Mouse (Mus musculus) CH12.LX (cell line): ENCODE results near the gene Numb. TPM values are rescaled to one million over a fixed set of nuclear protein-coding genes. Genes with fewer than 3 reads are reported as not detected.

Source experiments
- DNase-seq: peaks from one replicate; pipeline ENCODE4 v3.0.0-alpha.2; 2013; ENCODE audit errors: extremely low read depth
- H3K27ac ChIP-seq: 2 replicates; pipeline ENCODE4 v1.5.1; 2012; ENCODE audit warnings: low read depth, mild to moderate bottlenecking, control low read depth, moderate library complexity; ENCODE audit not compliant: insufficient read depth
- H3K27me3 ChIP-seq: replicated peaks from 2 replicates; pipeline ENCODE3; 2012; ENCODE audit warnings: inconsistent platforms
- H3K36me3 ChIP-seq, 2 experiments: replicated peaks in 1 of 2; 2 replicates each; pipeline versions ENCODE3 to v1.6.1; 2012; ENCODE audit warnings: inconsistent platforms in 1 of 2, low read length in 1 of 2, mild to moderate bottlenecking in 1 of 2, mixed read lengths in 1 of 2, moderate library complexity in 1 of 2; ENCODE audit not compliant: control insufficient read depth in 1 of 2, insufficient read depth in 1 of 2
- H3K4me1 ChIP-seq, 2 experiments: 2 replicates each; pipeline ENCODE4 v1.6.1; 2012; ENCODE audit warnings: inconsistent platforms in 1 of 2, moderate library complexity in 1 of 2; ENCODE audit not compliant: insufficient read depth in 2 of 2, control insufficient read depth in 1 of 2
- H3K4me2 ChIP-seq: 2 replicates; pipeline ENCODE4 v1.6.1; 2012; ENCODE audit warnings: low read depth, mild to moderate bottlenecking, control low read depth; ENCODE audit not compliant: poor library complexity, insufficient read depth, severe bottlenecking
- H3K4me3 ChIP-seq, 3 experiments: fragments of 150-350 bp in 1 of 3; sonication (generic) in 1 of 3; replicated peaks in 1 of 3; 2 replicates each; pipeline versions ENCODE3 to v1.5.1; 2011 to 2012; ENCODE audit warnings: low read depth in 2 of 3, low read length in 2 of 3, mild to moderate bottlenecking in 2 of 3, moderate library complexity in 2 of 3, control low read depth in 1 of 3, improper control_type of control experiment in 1 of 3, inconsistent platforms in 1 of 3, mixed read lengths in 1 of 3; ENCODE audit not compliant: poor library complexity in 1 of 3
- H3K79me2 ChIP-seq: replicated peaks from 2 replicates; pipeline ENCODE4 v1.6.1; 2012; ENCODE audit warnings: mild to moderate bottlenecking, moderate library complexity; ENCODE audit not compliant: control insufficient read depth, poor library complexity, insufficient read depth, severe bottlenecking; ENCODE audit errors: extremely low read depth
- H3K9ac ChIP-seq: 2 replicates; pipeline ENCODE4 v1.6.1; 2012; ENCODE audit warnings: low read depth, mild to moderate bottlenecking, control low read depth, moderate library complexity; ENCODE audit not compliant: insufficient read depth
- H3K9me3 ChIP-seq: replicated peaks from 2 replicates; pipeline ENCODE3; 2012; ENCODE audit warnings: low read length, inconsistent platforms, mixed read lengths
- CHD1 ChIP-seq: IDR thresholded peaks from 2 replicates; pipeline ENCODE4 v1.6.1; 2012; ENCODE audit warnings: low read depth, low read length, improper control_type of control experiment, inconsistent platforms
- CHD2 ChIP-seq: IDR thresholded peaks from 2 replicates; pipeline ENCODE4 v1.6.1; 2011; ENCODE audit warnings: low read length, improper control_type of control experiment
- E2F4 ChIP-seq: IDR thresholded peaks from 2 replicates; pipeline ENCODE4 v1.6.1; 2011; ENCODE audit warnings: low read depth, low read length, improper control_type of control experiment; ENCODE audit not compliant: insufficient replicate concordance
- EP300 ChIP-seq: IDR thresholded peaks from 2 replicates; pipeline ENCODE4 v1.6.1; 2011; ENCODE audit warnings: low read length, improper control_type of control experiment
- ETS1 ChIP-seq: conservative IDR thresholded peaks from 2 replicates; pipeline ENCODE4 v1.6.1; 2012; ENCODE audit warnings: low read depth, mild to moderate bottlenecking, inconsistent platforms, low read length, improper control_type of control experiment, moderate library complexity
- GABPA ChIP-seq: IDR thresholded peaks from 2 replicates; pipeline ENCODE4 v1.6.1; 2012; ENCODE audit warnings: low read depth, low read length, improper control_type of control experiment, inconsistent platforms; ENCODE audit not compliant: insufficient replicate concordance
- IRF4 ChIP-seq: IDR thresholded peaks from 2 replicates; pipeline ENCODE4 v1.6.1; 2014; ENCODE audit warnings: low read depth, mild to moderate bottlenecking, inconsistent platforms, low read length, improper control_type of control experiment
- JUND ChIP-seq: conservative IDR thresholded peaks from 2 replicates; pipeline ENCODE4 v1.6.1; 2011; ENCODE audit warnings: low read depth, low read length, improper control_type of control experiment
- KAT2A ChIP-seq: IDR thresholded peaks from 2 replicates; pipeline ENCODE4 v1.6.1; 2012; ENCODE audit warnings: low read length, improper control_type of control experiment, inconsistent platforms; ENCODE audit not compliant: insufficient replicate concordance
- MAFK ChIP-seq: IDR thresholded peaks from 2 replicates; pipeline ENCODE4 v1.6.1; 2011; ENCODE audit warnings: low read length, improper control_type of control experiment; ENCODE audit not compliant: insufficient replicate concordance
- MAZ ChIP-seq: IDR thresholded peaks from 2 replicates; pipeline ENCODE4 v1.6.1; 2012; ENCODE audit warnings: low read depth, mild to moderate bottlenecking, inconsistent platforms, low read length, improper control_type of control experiment, moderate library complexity
- MEF2A ChIP-seq: IDR thresholded peaks from 2 replicates; pipeline ENCODE4 v1.6.1; 2014; ENCODE audit warnings: low read depth, mild to moderate bottlenecking, inconsistent platforms, low read length, improper control_type of control experiment, borderline replicate concordance
- MXI1 ChIP-seq: IDR thresholded peaks from 2 replicates; pipeline ENCODE4 v1.6.1; 2011; ENCODE audit warnings: mild to moderate bottlenecking, low read depth, low read length, improper control_type of control experiment
- MYC ChIP-seq: IDR thresholded peaks from 2 replicates; pipeline ENCODE4 v1.6.1; 2011; ENCODE audit warnings: low read depth, mild to moderate bottlenecking, improper control_type of control experiment, low read length
- NELFE ChIP-seq: IDR thresholded peaks from 2 replicates; pipeline ENCODE4 v1.6.1; 2011; ENCODE audit warnings: low read depth, low read length, improper control_type of control experiment
- NRF1 ChIP-seq: IDR thresholded peaks from 2 replicates; pipeline ENCODE4 v1.6.1; 2014; ENCODE audit warnings: low read depth, mild to moderate bottlenecking, inconsistent platforms, low read length, improper control_type of control experiment, moderate library complexity
- PAX5 ChIP-seq: IDR thresholded peaks from 2 replicates; pipeline ENCODE4 v1.6.1; 2012; ENCODE audit warnings: low read length, inconsistent platforms, mixed read lengths
- POLR2A ChIP-seq: IDR thresholded peaks from 2 replicates; pipeline ENCODE4 v1.6.1; 2011; ENCODE audit warnings: low read depth, mild to moderate bottlenecking, improper control_type of control experiment, low read length
- RAD21 ChIP-seq: IDR thresholded peaks from 2 replicates; pipeline ENCODE4 v1.6.1; 2011; ENCODE audit warnings: low read depth, mild to moderate bottlenecking, low read length, improper control_type of control experiment, moderate library complexity
- RCOR1 ChIP-seq: conservative IDR thresholded peaks from 2 replicates; pipeline ENCODE4 v1.6.1; 2012; ENCODE audit warnings: low read depth, mild to moderate bottlenecking, inconsistent platforms, low read length, improper control_type of control experiment
- SIN3A ChIP-seq: IDR thresholded peaks from 2 replicates; pipeline ENCODE4 v1.6.1; 2012; ENCODE audit warnings: low read length, improper control_type of control experiment, inconsistent platforms
- SMC3 ChIP-seq: IDR thresholded peaks from 2 replicates; pipeline ENCODE4 v1.6.1; 2011; ENCODE audit warnings: low read depth, low read length, improper control_type of control experiment
- UBTF ChIP-seq: IDR thresholded peaks from 2 replicates; pipeline ENCODE4 v1.6.1; 2012; ENCODE audit warnings: low read depth, mild to moderate bottlenecking, inconsistent platforms, low read length, improper control_type of control experiment, moderate library complexity
- USF2 ChIP-seq: conservative IDR thresholded peaks from 2 replicates; pipeline ENCODE4 v1.6.1; 2011; ENCODE audit warnings: low read depth, low read length, improper control_type of control experiment
- ZKSCAN1 ChIP-seq: IDR thresholded peaks from 2 replicates; pipeline ENCODE4 v1.6.1; 2012; ENCODE audit warnings: low read depth, inconsistent platforms, low read length, improper control_type of control experiment, borderline replicate concordance
- dilution Hi-C: fragments of 300-500 bp; cut with MboI; formaldehyde crosslinking; loops from 2 replicates; pipeline ENCODE4 v1.14.3; 2020; ENCODE audit warnings: low sequenced_read_pairs; ENCODE audit not compliant: extremely low pct_unique_long_range_greater_than_20kb, extremely low pct_ligation_motif_present
- in situ Hi-C: fragments of 300-500 bp; cut with MboI; formaldehyde crosslinking; loops from 3 replicates; pipeline ENCODE4 v1.14.3; 2019; ENCODE audit warnings: low sequenced_read_pairs, low pct_ligation_motif_present, low pct_unique_long_range_greater_than_20kb, mixed read lengths
- polyA plus RNA-seq: library from polyadenylated mRNA; unstranded; fragments of >175 nt; gene quantifications from 2 replicates; pipeline ENCODE4 v1.2.1, GENCODE M21; 2012; ENCODE audit warnings: low read depth; ENCODE audit not compliant: insufficient read length
- total RNA-seq, 2 experiments: library from RNA; depleted of rRNA; stranded (reverse); fragments of 300-350 nt in 1 of 2; fragments of >200 nt in 1 of 2; gene quantifications; 2 replicates each; pipeline ENCODE4 v1.2.3; 2012 to 2014

Numb gene
- total and polyA plus RNA-seq, 3 experiments = 5.3 to 6.9 (median 5.7) TPM

- Histone ChIP-seq H3K4me1 (peaks cover 3 to 27% of the 10 kb centered on the region in 2 experiments), H3K36me3 (no peaks in the 10 kb centered on the region), H3K27ac (no peak overlapping the region), H3K4me2 (no peak overlapping the region), H3K9me3 (no peaks in the 10 kb centered on the region), H3K27me3 (no peaks in the 10 kb centered on the region), H3K9ac (no peak overlapping the region), H3K4me3 (no peak overlapping the region), H3K79me2 (no peaks in the 10 kb centered on the region; the same call in 1 of the 2 replicates)
- no peak for DNase-seq
- dilution Hi-C loops = no loop called here
- in situ Hi-C loops = no loop called here
- TF ChIP-seq IRF4 (no peak), SMC3 (no peak), KAT2A (no peak), CHD2 (no peak), MAZ (no peak), ETS1 (no peak), SIN3A (no peak), GABPA (no peak), MEF2A (no peak), NRF1 (no peak), MXI1 (no peak), CHD1 (no peak), JUND (no peak), NELFE (no peak), RCOR1 (no peak), POLR2A (no peak), EP300 (no peak), ZKSCAN1 (no peak)
These were observed 67.5 kb downstream of the Numb start for GRCm38 (mm10) chr12:83854281-83854680.

- Histone ChIP-seq H3K9me3 (no peaks in the 10 kb centered on the region), H3K36me3 (peaks cover 0 to 1% of the 10 kb centered on the region in 2 experiments), H3K4me2 (no peak overlapping the region), H3K4me1 (peaks cover 8 to 34% of the 10 kb centered on the region in 2 experiments), H3K79me2 (no peaks in the 10 kb centered on the region), H3K4me3 (no peak overlapping the region), H3K27me3 (no peaks in the 10 kb centered on the region), H3K9ac (no peak overlapping the region), H3K27ac (no peak overlapping the region)
- no peak for DNase-seq
- in situ Hi-C loops = no loop called here
- dilution Hi-C loops = no loop called here
- no peak for TF ChIP-seq RAD21
- no peak for TF ChIP-seq CHD1
- no peak for TF ChIP-seq UBTF
- TF ChIP-seq IRF4 = no peak
- TF ChIP-seq PAX5 = no peak
- TF ChIP-seq MXI1 = no peak
- no peak for TF ChIP-seq MAFK
- no peak for TF ChIP-seq E2F4
- TF ChIP-seq MYC = no peak
- no peak for TF ChIP-seq USF2
These were observed 69.1 kb downstream of the Numb start for GRCm38 (mm10) chr12:83852512-83853213.
